In genomic region chr4:141722731-141723672, GRCm38 (mm10) we compare ENCODE assay signal across 8 mouse cellular contexts. TPM values are rescaled to one million over a fixed set of nuclear protein-coding genes. Genes with fewer than 3 reads are reported as not detected.
DNase-seq lines count a peak whose midpoint lies in the region; ATAC-seq lines count a peak whose summit lies in the region.

TSS of gene Ddi2 (minus strand) at chr4:141723419.

- 0 out of 2 replicates have a peak, but pooled peaks cover 2% of the 10 kb centered on the region for H3K4me1 ChIP-seq in hindbrain, embryonic 11.5 days (replicated peaks; ENCODE audit: control insufficient read depth, insufficient read depth, low read length)

- H3K9me3 ChIP-seq in hindbrain, embryonic 11.5 days (ENCODE audit: control insufficient read depth, low read length), result no peaks in the 10 kb centered on the region

- H3K4me2 ChIP-seq in hindbrain, embryonic 11.5 days (replicated peaks; ENCODE audit: low read depth, low read length), result peak within 1 kb of the TSS; percentile 90

- H3K27me3 ChIP-seq in hindbrain, embryonic 11.5 days (ENCODE audit: control insufficient read depth, insufficient read depth, low read length), result no peaks in the 10 kb centered on the region

- H3K9ac ChIP-seq in hindbrain, embryonic 11.5 days (ENCODE audit: low read depth, low read length), result peak within 1 kb of the TSS; percentile 97

- DNase-seq in MN1 (ENCODE audit: low spot score), result peak; percentile 94
- DNase-seq in cerebellum, adult 9-10 months, result peak; percentile 89
- peak; percentile 65 to 91 for DNase-seq in frontal cortex, adult 2 months (ENCODE audit: extremely low spot score in 1 of 2, low spot score in 1 of 2)
- peak; percentile 95 for DNase-seq in hindbrain, embryonic 11.5 days (ENCODE audit: low spot score)
- peak; percentile 84 to 92 for DNase-seq in layer of hippocampus, postnatal 14 days (ENCODE audit: low spot score in 2 of 2)
- peak; percentile 91 for DNase-seq in lung, postnatal 14 days
- DNase-seq in retina, adult 2 months (ENCODE audit: low read depth, low spot score), result peak; percentile 81
- peak; percentile 90 to 95 for DNase-seq in thymus, postnatal 36 days

- WGBS in hindbrain, embryonic 11.5 days, result under 1% methylated on average over 78 of the region's 105 CpGs

- peak within 1 kb of the TSS; percentile 84 for H3K27ac ChIP-seq in hindbrain, embryonic 11.5 days (ENCODE audit: low read depth, low read length)

- peak within 1 kb of the TSS; percentile 99 for H3K4me3 ChIP-seq in hindbrain, embryonic 11.5 days (ENCODE audit: low read depth, low read length)

- no peaks in the 10 kb centered on the region for H3K36me3 ChIP-seq in hindbrain, embryonic 11.5 days (ENCODE audit: control insufficient read depth, insufficient read depth, low read length)

- peak; percentile 86 for ATAC-seq in hindbrain, embryonic 11.5 days (ENCODE audit: low FRiP score)

RNA-seq across cellular contexts. Expression of gene Ddi2, which starts in this region (rescaled TPM):
- polyA plus RNA-seq in frontal cortex, adult 2 months (2012; rRNA removed), result 18.7 and 19.0 TPM in 2 replicates
- 15.0 and 18.9 TPM in 2 replicates for polyA plus RNA-seq in hindbrain, embryonic 11.5 days (2014; fragmentation: Nextera tagmentation; extraction: Ambion mirVana)
- total RNA-seq in layer of hippocampus, postnatal 14 days (2021), result 10 to 100 TPM; 29.4 to 34.0 TPM

Comparison
In these comparisons a context has a peak if more than half of its experiments do, and no peak if none do; other contexts are left out.
1. Peak in every context shown above with its lines: DNase-seq, ATAC-seq, H3K4me3 ChIP-seq and H3K27ac ChIP-seq.